Mouse (Mus musculus): ENCODE data around the gene Mical3.

DNA sequence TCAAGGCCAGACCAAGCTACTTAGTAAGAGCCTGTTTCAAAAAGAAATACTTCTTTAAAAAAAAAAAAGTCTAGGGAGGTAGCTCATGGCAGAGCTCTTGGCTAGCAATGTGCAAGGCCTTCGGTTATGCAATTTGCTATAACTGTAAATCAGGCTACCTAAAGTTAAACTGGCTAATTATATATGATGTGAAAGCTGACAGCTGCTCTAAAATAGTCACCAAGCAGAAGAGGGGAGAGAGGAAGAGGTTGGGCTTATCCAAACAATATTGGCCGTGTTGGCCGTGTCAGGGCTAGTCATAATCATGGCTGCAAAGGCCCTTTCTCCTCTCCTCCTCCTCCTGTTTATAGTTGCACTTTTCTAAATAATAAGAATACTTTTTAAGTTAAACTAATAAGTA, 94.9 kb downstream of the Mical3 start:
- TF ChIP-seq POLR2A (IDR thresholded peaks at IDR 0.05; ENCODE audit: control insufficient read depth, extremely low read depth, insufficient read depth, low read length, poor library complexity) (no peak), CTCF (IDR thresholded peaks at IDR 0.05; ENCODE audit: borderline replicate concordance, control insufficient read depth, extremely low read depth, insufficient read depth, low read length, poor library complexity) (no peak)

Measured in thymus, adult 2 months (tissue).